Mouse (Mus musculus): ENCODE data around the gene Svopl.

DNA sequence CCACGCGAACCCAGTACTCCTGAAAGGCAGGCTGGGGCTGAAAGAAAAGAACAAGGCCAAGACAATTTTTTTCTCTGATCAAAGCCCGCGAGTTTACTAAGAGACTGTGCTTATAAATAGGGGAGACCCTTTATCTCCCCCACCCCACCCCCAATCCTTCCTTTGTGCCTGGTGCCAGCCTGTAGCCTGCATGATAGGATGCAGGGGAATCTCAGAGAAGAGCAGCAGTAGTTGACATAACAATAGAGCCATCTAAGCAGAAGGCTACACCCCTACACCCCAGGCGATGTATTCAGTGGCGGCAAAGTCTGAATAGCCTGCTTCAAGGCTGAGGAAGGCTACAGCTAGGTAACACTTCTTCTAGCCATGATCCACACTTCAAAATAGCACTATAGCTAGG is 110.3 kb downstream of the Svopl start:
- TF ChIP-seq POLR2A (IDR thresholded peaks at IDR 0.05; ENCODE audit: borderline replicate concordance, extremely low read depth, insufficient read depth, insufficient read length, poor library complexity, severe bottlenecking) (no peak), CTCF (IDR thresholded peaks at IDR 0.05; ENCODE audit: borderline replicate concordance, extremely low read depth, insufficient read depth, insufficient read length) (no peak)

All from brain, embryonic 14.5 days (tissue).